Comparison of ENCODE assay signal across 16 mouse cellular contexts in the genomic region with DNA sequence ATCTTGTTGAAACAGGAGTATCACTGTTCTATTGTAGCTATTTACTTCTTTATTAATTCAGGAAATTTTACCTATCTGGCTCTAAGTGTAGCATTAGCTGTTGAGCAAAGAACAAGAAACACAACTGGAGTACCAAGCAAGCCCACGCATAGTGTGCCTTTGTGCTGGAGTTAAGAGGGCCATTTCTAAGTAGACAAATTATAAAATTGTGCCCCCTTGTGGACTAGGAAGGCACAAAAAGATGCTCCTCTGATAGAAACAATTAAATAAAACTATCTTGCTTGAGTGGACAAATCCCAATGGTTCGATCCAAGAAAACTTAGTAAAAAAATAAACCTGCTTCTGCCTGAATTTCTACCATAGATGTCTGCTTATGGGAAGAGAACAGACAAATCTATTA.
DNase-seq lines count a peak whose midpoint lies in the region; ATAC-seq and TF ChIP-seq lines count a peak whose summit lies in the region.
"Had no signal": no experiment of that assay in that cellular context is flagged by ENCODE, and none has a peak within 500 bp of the region (broad histone marks: within the 10 kb centered on the region; RNA-seq: fewer than 3 reads in every experiment).

No protein-coding gene starts in this region.

- H3K4me3 ChIP-seq in hindbrain, postnatal 0 days (ENCODE audit: low read length): no peak overlapping the region
- H3K4me3 ChIP-seq in hindbrain, embryonic 13.5 days: no peak overlapping the region
- no peak overlapping the region for H3K4me3 ChIP-seq in midbrain, embryonic 14.5 days (replicated peaks; ENCODE audit: low read depth, low read length)
- no peak overlapping the region for H3K4me3 ChIP-seq in midbrain, embryonic 15.5 days
- H3K4me3 ChIP-seq: heart, embryonic 13.5 days; limb, embryonic 15.5 days; neural tube, embryonic 13.5 days had no signal

- H3K27me3 ChIP-seq in hindbrain, postnatal 0 days (ENCODE audit: insufficient read depth, low read length): no peaks in the 10 kb centered on the region
- no peaks in the 10 kb centered on the region for H3K27me3 ChIP-seq in hindbrain, embryonic 13.5 days
- no peaks in the 10 kb centered on the region for H3K27me3 ChIP-seq in midbrain, embryonic 14.5 days (ENCODE audit: control insufficient read depth, insufficient read depth, low read length)
- H3K27me3 ChIP-seq in midbrain, embryonic 15.5 days (replicated peaks): no peaks in the 10 kb centered on the region
- H3K27me3 ChIP-seq: heart, embryonic 13.5 days; limb, embryonic 15.5 days; neural tube, embryonic 13.5 days had no signal

- peak; percentile 22 for DNase-seq in hindbrain, postnatal 0 days (ENCODE audit: low spot score)
- peak; percentile 37 for DNase-seq in midbrain, embryonic 14.5 days
- peak; percentile 16 for DNase-seq in R1 (ENCODE audit: low read depth, low spot score)
- DNase-seq in gastrocnemius, postnatal 4 days (ENCODE audit: low spot score in 2 of 2): no peak
- DNase-seq in heart, postnatal 10 days: no peak
- DNase-seq: adrenal gland, adult 2 months; gastrocnemius, postnatal 14 days; kidney, postnatal 10 days; spleen, adult 18-20 months had no signal

- no peak overlapping the region for H3K4me2 ChIP-seq in hindbrain, postnatal 0 days (ENCODE audit: low read depth, low read length)
- H3K4me2 ChIP-seq in hindbrain, embryonic 13.5 days: no peak overlapping the region
- H3K4me2 ChIP-seq in midbrain, embryonic 14.5 days (ENCODE audit: low read length): no peak overlapping the region
- no peak overlapping the region for H3K4me2 ChIP-seq in midbrain, embryonic 15.5 days
- H3K4me2 ChIP-seq: heart, embryonic 13.5 days; limb, embryonic 15.5 days; midbrain, embryonic 11.5 days; neural tube, embryonic 13.5 days had no signal

- no peak for TF ChIP-seq CTCF in hindbrain, postnatal 0 days (IDR thresholded peaks at IDR 0.05; ENCODE audit: low read depth)

- H3K36me3 ChIP-seq in hindbrain, postnatal 0 days (ENCODE audit: insufficient read depth, low read length): no peaks in the 10 kb centered on the region
- H3K36me3 ChIP-seq in hindbrain, embryonic 13.5 days: no peaks in the 10 kb centered on the region
- no peaks in the 10 kb centered on the region for H3K36me3 ChIP-seq in midbrain, embryonic 14.5 days (ENCODE audit: control insufficient read depth, insufficient read depth, low read length)
- H3K36me3 ChIP-seq in midbrain, embryonic 15.5 days (replicated peaks): no peaks in the 10 kb centered on the region
- H3K36me3 ChIP-seq: heart, embryonic 13.5 days; limb, embryonic 15.5 days; neural tube, embryonic 13.5 days had no signal

- H3K4me1 ChIP-seq in hindbrain, postnatal 0 days (ENCODE audit: insufficient read depth, low read length): no peaks in the 10 kb centered on the region
- no peaks in the 10 kb centered on the region for H3K4me1 ChIP-seq in hindbrain, embryonic 13.5 days (replicated peaks)
- H3K4me1 ChIP-seq in midbrain, embryonic 14.5 days (ENCODE audit: control insufficient read depth, insufficient read depth, low read length): no peaks in the 10 kb centered on the region
- no peaks in the 10 kb centered on the region for H3K4me1 ChIP-seq in midbrain, embryonic 15.5 days
- H3K4me1 ChIP-seq: heart, embryonic 13.5 days; limb, embryonic 15.5 days; neural tube, embryonic 13.5 days had no signal

- H3K9me3 ChIP-seq in hindbrain, postnatal 0 days (ENCODE audit: low read length): no peaks in the 10 kb centered on the region; the same call in 1 of the 2 replicates
- no peaks in the 10 kb centered on the region for H3K9me3 ChIP-seq in hindbrain, embryonic 13.5 days
- no peaks in the 10 kb centered on the region for H3K9me3 ChIP-seq in midbrain, embryonic 14.5 days (ENCODE audit: control insufficient read depth, low read length)
- H3K9me3 ChIP-seq in midbrain, embryonic 15.5 days: no peaks in the 10 kb centered on the region
- H3K9me3 ChIP-seq: limb, embryonic 15.5 days; neural tube, embryonic 13.5 days had no signal

- intact Hi-C loops in heart, postnatal 10 days (cut with DNase I): no loop called here

- 80% methylated on average over 2 of the region's 2 CpGs for WGBS in hindbrain, postnatal 0 days
- WGBS in hindbrain, embryonic 13.5 days: 86% methylated on average over 2 of the region's 2 CpGs
- 80% methylated on average over 2 of the region's 2 CpGs for WGBS in midbrain, embryonic 14.5 days
- WGBS in midbrain, embryonic 15.5 days: 74% methylated on average over 2 of the region's 2 CpGs

- no peak overlapping the region for H3K27ac ChIP-seq in hindbrain, postnatal 0 days
- H3K27ac ChIP-seq in hindbrain, embryonic 13.5 days: no peak overlapping the region
- H3K27ac ChIP-seq in midbrain, embryonic 14.5 days (replicated peaks; ENCODE audit: low read depth, low read length): no peak overlapping the region
- H3K27ac ChIP-seq in midbrain, embryonic 15.5 days: no peak overlapping the region
- H3K27ac ChIP-seq: heart, embryonic 13.5 days; limb, embryonic 15.5 days; neural tube, embryonic 13.5 days had no signal

- no peak overlapping the region for H3K9ac ChIP-seq in hindbrain, postnatal 0 days (replicated peaks; ENCODE audit: low read length)
- no peak overlapping the region for H3K9ac ChIP-seq in hindbrain, embryonic 13.5 days
- no peak overlapping the region for H3K9ac ChIP-seq in midbrain, embryonic 14.5 days (replicated peaks; ENCODE audit: low read length)
- H3K9ac ChIP-seq in midbrain, embryonic 15.5 days: no peak overlapping the region
- H3K9ac ChIP-seq: heart, embryonic 13.5 days; limb, embryonic 15.5 days; neural tube, embryonic 13.5 days had no signal

- no peak for ATAC-seq in hindbrain, postnatal 0 days
- no peak for ATAC-seq in hindbrain, embryonic 13.5 days (ENCODE audit: low FRiP score)
- ATAC-seq in midbrain, embryonic 14.5 days (ENCODE audit: low FRiP score, low TSS enrichment): no peak
- no peak for ATAC-seq in midbrain, embryonic 15.5 days (replicated peaks)
- ATAC-seq: hindbrain, embryonic 16.5 days had no signal

Comparison
In these comparisons a context has a peak if more than half of its experiments do, and no peak if none do; other contexts are left out.
1. DNase-seq: peak in hindbrain, postnatal 0 days (single experiment), midbrain, embryonic 14.5 days (single experiment) and R1 (single experiment); none in gastrocnemius, postnatal 4 days (0 of 2) and heart, postnatal 10 days (0 of 2).